Mouse (Mus musculus) cerebellum, adult 2 months (tissue): ENCODE measurements around the gene Tbc1d22a.

ENCODE experiments used
- CTCF ChIP-seq: fragments of 200-500 bp; IDR thresholded peaks from 2 replicates; pipeline ENCODE4 v1.5.1; 2011; ENCODE audit warnings: low read depth, mild to moderate bottlenecking, control low read depth, low read length, moderate library complexity, borderline replicate concordance; ENCODE audit not compliant: insufficient read depth
- POLR2A ChIP-seq: fragments of 200-500 bp; IDR thresholded peaks from 2 replicates; pipeline ENCODE4 v1.6.1; 2011; ENCODE audit warnings: low read length, control low read depth, borderline replicate concordance; ENCODE audit not compliant: insufficient read depth

DNA sequence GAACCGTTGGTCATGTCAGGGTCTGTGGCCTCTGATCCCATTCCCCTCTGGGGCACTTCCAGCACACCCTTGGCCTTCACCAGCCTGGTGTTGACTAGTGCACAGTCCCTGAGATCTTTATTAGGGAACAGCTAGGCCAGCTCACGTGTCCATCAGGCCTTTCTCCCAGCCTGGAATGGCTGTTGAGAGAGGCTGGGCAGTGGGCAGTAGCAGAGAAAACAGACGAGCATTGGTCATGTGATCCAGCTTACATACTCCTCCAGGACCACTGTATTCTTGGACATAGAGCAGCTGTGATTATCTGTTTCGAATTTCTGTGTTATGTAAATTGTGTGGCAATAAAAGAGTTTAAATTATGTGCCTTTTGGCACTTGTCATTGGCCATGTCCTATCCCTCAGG is 65.9 kb downstream of the Tbc1d22a start:
- TF ChIP-seq CTCF (no peak), POLR2A (no peak)
